8 mouse cellular contexts compared by ENCODE assay signal in the genomic region with DNA sequence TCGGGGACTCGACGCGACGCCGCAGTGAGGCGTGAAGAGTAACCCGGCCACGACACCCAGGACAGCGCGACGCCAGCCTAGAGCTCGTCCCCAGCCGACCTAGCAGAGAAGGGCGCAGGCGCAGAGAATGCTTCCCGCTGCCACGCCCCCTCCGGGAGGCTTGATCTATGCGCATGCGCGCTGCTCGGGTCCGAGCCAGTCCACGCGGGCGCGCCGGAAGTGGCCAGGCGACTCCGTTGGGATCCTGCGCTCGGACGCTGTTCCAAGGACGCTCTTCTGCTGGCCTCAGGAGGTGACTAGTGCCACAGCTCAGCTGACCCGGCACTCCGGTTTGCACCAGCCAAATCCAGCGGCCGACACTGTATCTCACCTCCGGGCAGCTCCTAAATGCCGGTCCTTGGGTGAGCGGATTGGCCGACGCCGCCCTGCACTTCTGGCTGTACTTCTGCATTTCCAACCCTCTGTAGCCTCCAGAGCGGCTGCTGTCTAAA. TPM values are rescaled to one million over a fixed set of nuclear protein-coding genes. Genes with fewer than 3 reads are reported as not detected.
DNase-seq lines count a peak whose midpoint lies in the region; ATAC-seq lines count a peak whose summit lies in the region.

Zfyve16 (minus strand) TSS at position 148 of the 491 bp plus-strand sequence.

- no peaks in the 10 kb centered on the region for H3K9me3 ChIP-seq in heart, embryonic 13.5 days
- H3K9me3 ChIP-seq in liver, embryonic 12.5 days (replicated peaks): no peaks in the 10 kb centered on the region
- no peaks in the 10 kb centered on the region for H3K9me3 ChIP-seq in stomach, embryonic 15.5 days

- peak; percentile 98 for ATAC-seq in heart, embryonic 13.5 days (ENCODE audit: extremely low read depth, insufficient number of reproducible peaks, low FRiP score, low TSS enrichment)
- ATAC-seq in liver, embryonic 12.5 days: peak; percentile 96
- peak; percentile 95 for ATAC-seq in stomach, embryonic 15.5 days (ENCODE audit: insufficient read depth, low FRiP score, low read depth)

- under 1% methylated on average over 46 of the region's 46 CpGs for WGBS in heart, embryonic 13.5 days
- under 1% methylated on average over 46 of the region's 46 CpGs for WGBS in liver, embryonic 12.5 days (ENCODE audit: insufficient replicate concordance)
- WGBS in stomach, embryonic 15.5 days: under 1% methylated on average over 46 of the region's 46 CpGs

- H3K27ac ChIP-seq in brown adipose tissue, adult 24 weeks (replicated peaks; ENCODE audit: low read depth, low read length): peak within 1 kb of the TSS; percentile 84
- H3K27ac ChIP-seq in heart, embryonic 13.5 days (replicated peaks): peak within 1 kb of the TSS; percentile 99
- H3K27ac ChIP-seq in liver, embryonic 12.5 days: peak within 1 kb of the TSS; percentile 93
- peak within 1 kb of the TSS; percentile 97 for H3K27ac ChIP-seq in stomach, embryonic 15.5 days

- no peaks in the 10 kb centered on the region for H3K27me3 ChIP-seq in heart, embryonic 13.5 days (replicated peaks)
- no peaks in the 10 kb centered on the region; the same call in 1 of the 2 replicates for H3K27me3 ChIP-seq in liver, embryonic 12.5 days (replicated peaks)
- no peaks in the 10 kb centered on the region for H3K27me3 ChIP-seq in stomach, embryonic 15.5 days (replicated peaks)

- H3K4me3 ChIP-seq in brown adipose tissue, adult 24 weeks (ENCODE audit: insufficient read depth, low read depth, low read length): peak within 1 kb of the TSS; percentile 66
- H3K4me3 ChIP-seq in heart, embryonic 13.5 days: peak within 1 kb of the TSS; percentile 83
- peak within 1 kb of the TSS; percentile 76 for H3K4me3 ChIP-seq in liver, embryonic 12.5 days
- H3K4me3 ChIP-seq in stomach, embryonic 15.5 days (replicated peaks): peak within 1 kb of the TSS; percentile 72

- H3K4me1 ChIP-seq in brown adipose tissue, adult 24 weeks (ENCODE audit: control insufficient read depth, insufficient read depth, insufficient read length, low read length): peaks cover 2% of the 10 kb centered on the region; the same call in 1 of the 2 replicates
- peaks cover 13% of the 10 kb centered on the region for H3K4me1 ChIP-seq in heart, embryonic 13.5 days
- peaks cover 16% of the 10 kb centered on the region for H3K4me1 ChIP-seq in liver, embryonic 12.5 days
- no peaks in the 10 kb centered on the region for H3K4me1 ChIP-seq in stomach, embryonic 15.5 days

- peak within 1 kb of the TSS; percentile 93 for H3K9ac ChIP-seq in heart, embryonic 13.5 days
- H3K9ac ChIP-seq in liver, embryonic 12.5 days: peak within 1 kb of the TSS; percentile 75
- H3K9ac ChIP-seq in stomach, embryonic 15.5 days: peak within 1 kb of the TSS; percentile 79

- H3K4me2 ChIP-seq in heart, embryonic 13.5 days: peak within 1 kb of the TSS; percentile 83
- peak within 1 kb of the TSS; percentile 91 for H3K4me2 ChIP-seq in liver, embryonic 12.5 days
- H3K4me2 ChIP-seq in stomach, embryonic 15.5 days: peak within 1 kb of the TSS; percentile 61

- 0 out of 2 replicates have a peak, but pooled peaks cover 3% of the 10 kb centered on the region for H3K36me3 ChIP-seq in heart, embryonic 13.5 days
- H3K36me3 ChIP-seq in liver, embryonic 12.5 days: no peaks in the 10 kb centered on the region
- H3K36me3 ChIP-seq in stomach, embryonic 15.5 days: no peaks in the 10 kb centered on the region

- DNase-seq in CD4-positive, CD25-positive, alpha-beta regulatory T cell, adult 2 months (ENCODE audit: low read depth, low spot score): peak; percentile 95
- peak; percentile 13 for DNase-seq in fat pad, adult 2 months (ENCODE audit: extremely low read depth, low read depth, low spot score)
- peak; percentile 99 for DNase-seq in kidney, postnatal 10 days
- peak; percentile 92 to 94 for DNase-seq in natural killer cell, adult 2 months (ENCODE audit: low spot score in 2 of 2)

RNA-seq across cellular contexts. Expression of gene Zfyve16, which starts in this region (rescaled TPM):
- 6.3 and 8.5 TPM in 2 replicates for polyA plus RNA-seq in brown adipose tissue, adult 24 weeks (2012; ENCODE audit: insufficient read depth, insufficient read length, missing spikeins)
- polyA plus RNA-seq in heart, embryonic 13.5 days (2015; fragmentation: Nextera tagmentation; extraction: Ambion mirVana): 6.5 and 7.1 TPM in 2 replicates
- polyA plus RNA-seq in liver, embryonic 12.5 days (2016; fragmentation: Nextera tagmentation; extraction: Ambion mirVana): 3.0 and 3.1 TPM in 2 replicates
- polyA plus RNA-seq in stomach, embryonic 15.5 days (2015; fragmentation: Nextera tagmentation; extraction: Ambion mirVana): 8.2 and 8.6 TPM in 2 replicates

Comparison
In these comparisons a context has a peak if more than half of its experiments do, and no peak if none do; other contexts are left out.
1. Peak in every context shown above with its lines: DNase-seq, ATAC-seq, H3K4me3 ChIP-seq and H3K27ac ChIP-seq.
2. DNase-seq: peak in every context shown above with its lines; median percentile 99 in kidney, postnatal 10 days; 95 in CD4-positive, CD25-positive, alpha-beta regulatory T cell, adult 2 months; 93 in natural killer cell, adult 2 months; 13 in fat pad, adult 2 months.